In genomic region chr11:77697232-77697631, GRCm38 (mm10) we compare ENCODE assay signal across 27 mouse cellular contexts. TPM values are rescaled to one million over a fixed set of nuclear protein-coding genes. Genes with fewer than 3 reads are reported as not detected.
"Had no signal": no experiment of that assay in that cellular context is flagged by ENCODE, and none has a peak within 500 bp of the region (broad histone marks: within the 10 kb centered on the region; RNA-seq: fewer than 3 reads in every experiment).

No protein-coding gene starts in this region.

- DNase-seq: kidney, adult 9 months; kidney, postnatal 25 days; left cerebral cortex, postnatal 4 days; liver, postnatal 0 days; lung, embryonic 14.5 days; right cerebral cortex, adult 18-20 months; right cerebral cortex, postnatal 14 days; spleen, adult 18-20 months; thymus, adult 18-20 months; thymus, postnatal 36 days had no signal

- H3K27me3 ChIP-seq: limb, embryonic 12.5 days; limb, embryonic 15.5 days; midbrain, embryonic 12.5 days; stomach, embryonic 15.5 days had no signal

- H3K4me1 ChIP-seq: limb, embryonic 12.5 days; stomach, embryonic 15.5 days had no signal

- H3K4me3 ChIP-seq: limb, embryonic 12.5 days; limb, embryonic 15.5 days; midbrain, embryonic 12.5 days; stomach, embryonic 15.5 days had no signal

- H3K27ac ChIP-seq: limb, embryonic 12.5 days; limb, embryonic 15.5 days; liver, embryonic 14.5 days; macrophage; midbrain, embryonic 12.5 days; stomach, embryonic 15.5 days had no signal

- H3K9ac ChIP-seq: limb, embryonic 12.5 days; limb, embryonic 15.5 days; liver, embryonic 14.5 days; liver, postnatal 0 days; lung, embryonic 14.5 days; midbrain, embryonic 12.5 days; stomach, embryonic 15.5 days had no signal

- H3K9me3 ChIP-seq: limb, embryonic 12.5 days; limb, embryonic 15.5 days; stomach, embryonic 15.5 days had no signal

RNA-seq across cellular contexts. Expression of gene Cryba1, which starts 27.9 kb away (rescaled TPM):
- total RNA-seq: layer of hippocampus, postnatal 14 days; left cerebral cortex, adult 8-10 months; left cerebral cortex, postnatal 14 days; megakaryocyte, adult 5-6 weeks had no signal
- polyA plus RNA-seq: intestine, embryonic 16.5 days; kidney, embryonic 16.5 days; large intestine, adult 2 months; limb, embryonic 12.5 days; limb, embryonic 15.5 days; liver, embryonic 11.5 days; liver, embryonic 14.5 days; liver, postnatal 0 days; lung, embryonic 14.5 days; lung, postnatal 0 days; macrophage; stomach, embryonic 15.5 days; testis, adult 2 months; urinary bladder, adult 2 months had no signal
